Mouse (Mus musculus) embryo, embryonic 11.5 days (tissue): Measurements from ENCODE around the gene Acsbg2.

Source experiments
- DNase-seq: peaks from one replicate; pipeline ENCODE4 v3.0.0-alpha.2; 2012; ENCODE audit warnings: low read depth, low spot score

Gene Acsbg2

GRCm38 (mm10) chr17:56822380-56822779, 51.9 kb downstream of the Acsbg2 start:
- no peak for DNase-seq

GRCm38 (mm10) chr17:56819694-56820111, 54.5 kb downstream of the Acsbg2 start:
- no peak for DNase-seq

- no peak for DNase-seq
Observed at GRCm38 (mm10) chr17:56819032-56819545, 55.2 kb downstream of the Acsbg2 start.

GRCm38 (mm10) chr17:56818067-56818636, 56.1 kb downstream of the Acsbg2 start:
- DNase-seq = no peak

- no peak for DNase-seq
Observed at GRCm38 (mm10) chr17:56815057-56815345, 59.2 kb downstream of the Acsbg2 start.

- DNase-seq = peak; percentile 80
Observed at GRCm38 (mm10) chr17:56814316-56815056, 59.8 kb downstream of the Acsbg2 start.

GRCm38 (mm10) chr17:56810245-56810644, 64.0 kb downstream of the Acsbg2 start:
- DNase-seq = peak; percentile 63

- DNase-seq = peak; percentile 65
Observed at GRCm38 (mm10) chr17:56808518-56808917, 65.7 kb downstream of the Acsbg2 start.

- no peak for DNase-seq
Observed at GRCm38 (mm10) chr17:56805784-56806183, 68.5 kb downstream of the Acsbg2 start.

- no peak for DNase-seq
Observed at GRCm38 (mm10) chr17:56804952-56805351, 69.3 kb downstream of the Acsbg2 start.

GRCm38 (mm10) chr17:56802065-56802464, 72.2 kb downstream of the Acsbg2 start:
- DNase-seq = no peak

GRCm38 (mm10) chr17:56799276-56799675, 75.0 kb downstream of the Acsbg2 start:
- DNase-seq = no peak

GRCm38 (mm10) chr17:56793614-56794319, 80.5 kb downstream of the Acsbg2 start:
- DNase-seq = no peak
